Mouse (Mus musculus): Measurements from ENCODE around the gene Dbndd2.

DNA sequence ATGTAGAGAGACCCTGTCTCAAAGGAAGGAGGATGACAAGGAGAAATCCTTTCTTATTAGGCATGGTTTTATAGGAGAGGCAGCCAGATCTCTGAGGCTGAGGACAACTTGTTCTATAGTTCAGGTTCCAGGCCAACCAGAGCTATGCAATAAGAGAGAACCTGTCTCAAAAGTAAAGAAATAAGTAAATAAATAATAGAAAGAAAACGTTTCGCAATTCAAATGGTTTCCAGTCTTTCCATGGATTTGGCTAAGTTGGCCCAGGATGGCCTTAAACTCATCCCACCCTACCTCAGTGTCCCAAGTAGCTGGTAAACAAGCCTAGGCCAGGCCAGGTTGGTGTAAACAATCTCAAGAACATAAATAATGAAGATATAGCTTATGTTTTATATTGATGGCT is 41.2 kb upstream of the Dbndd2 start:
- TF ChIP-seq CTCF (IDR thresholded peaks at IDR 0.05; ENCODE audit: low read depth, low read length): no peak
- TF ChIP-seq POLR2A (IDR thresholded peaks at IDR 0.05; ENCODE audit: extremely low read depth, insufficient read depth, low read length): no peak

Data from liver, adult 2 months (tissue).